Mouse (Mus musculus) midbrain, embryonic 15.5 days (tissue): ENCODE measurements around the gene Gadd45b. TPM values are rescaled to one million over a fixed set of nuclear protein-coding genes. Genes with fewer than 3 reads are reported as not detected.

Experiments
- ATAC-seq: fragments of 200-750 bp; cut with Nextera tagmentation; replicated peaks from 2 replicates; pipeline ENCODE4 v1.8.0; 2017; ENCODE audit warnings: moderate TSS enrichment
- H3K27ac ChIP-seq: fragments of 300-500 bp; sonication (generic); 2 replicates; pipeline ENCODE4 v1.5.1; 2015; ENCODE audit warnings: mild to moderate bottlenecking, inconsistent platforms
- H3K27me3 ChIP-seq: fragments of 300-500 bp; sonication (generic); replicated peaks from 2 replicates; pipeline ENCODE4 v1.6.1; 2015; ENCODE audit warnings: inconsistent platforms
- H3K36me3 ChIP-seq: fragments of 300-500 bp; sonication (generic); replicated peaks from 2 replicates; pipeline ENCODE4 v1.6.1; 2015; ENCODE audit warnings: inconsistent platforms
- H3K4me1 ChIP-seq: fragments of 300-500 bp; sonication (generic); 2 replicates; pipeline ENCODE4 v1.6.1; 2015; ENCODE audit warnings: inconsistent platforms
- H3K4me2 ChIP-seq: fragments of 300-500 bp; sonication (generic); 2 replicates; pipeline ENCODE4 v1.6.1; 2015; ENCODE audit warnings: inconsistent platforms, mild to moderate bottlenecking, moderate library complexity
- H3K4me3 ChIP-seq: fragments of 300-500 bp; sonication (generic); 2 replicates; pipeline ENCODE4 v1.5.1; 2015; ENCODE audit warnings: mild to moderate bottlenecking, inconsistent platforms
- H3K9ac ChIP-seq: fragments of 300-500 bp; sonication (generic); 2 replicates; pipeline ENCODE4 v1.6.1; 2015; ENCODE audit warnings: mild to moderate bottlenecking, inconsistent platforms
- H3K9me3 ChIP-seq: fragments of 300-500 bp; sonication (generic); 2 replicates; pipeline ENCODE4 v1.6.1; 2016; ENCODE audit warnings: inconsistent platforms
- WGBS: fragments of 180-500 bp; shearing (Covaris S2); methylation state at CpG from one replicate; pipeline ENCODE4 v1.1.7; 2015; ENCODE audit warnings: mixed read lengths; 5-methylcytosine and 5-hydroxymethylcytosine counted together
- polyA plus RNA-seq: library from polyadenylated mRNA; unstranded; fragments of >200 nt; fragmentation: Nextera tagmentation; extraction: Ambion mirVana; gene quantifications from 2 replicates; pipeline ENCODE4 v1.2.1, GENCODE M21; 2015

Gadd45b gene
- polyA plus RNA-seq, 1 experiment from 2014 or later: 5.5 TPM

DNA sequence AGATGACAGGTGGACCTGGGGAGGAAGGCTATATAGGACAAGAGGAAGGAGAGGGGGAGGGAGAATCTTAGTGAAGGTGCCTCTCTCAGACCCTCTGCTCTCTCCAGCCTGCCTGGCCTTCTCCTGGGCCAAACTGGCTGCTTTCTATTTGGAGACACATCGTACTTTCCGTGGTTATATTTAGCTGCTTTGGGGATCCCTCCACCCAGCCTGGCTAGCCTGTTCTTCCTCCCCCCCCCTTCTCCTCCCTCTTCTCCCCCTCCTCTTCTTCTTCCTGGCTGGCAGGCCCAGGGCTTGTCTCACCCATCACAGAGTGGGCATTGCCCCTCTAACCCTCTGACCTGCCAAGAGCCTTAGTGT, 11.1 kb downstream of the Gadd45b start:
- peaks cover 29% of the 10 kb centered on the region for H3K27me3 ChIP-seq
- no peak overlapping the region for H3K4me3 ChIP-seq
- WGBS: 45% methylated on average over 2 of the region's 2 CpGs
- H3K4me1 ChIP-seq: peaks cover 43% of the 10 kb centered on the region
- ATAC-seq: no peak
- H3K9ac ChIP-seq: no peak overlapping the region
- H3K27ac ChIP-seq: no peak overlapping the region
- no peaks in the 10 kb centered on the region for H3K9me3 ChIP-seq
- no peak overlapping the region for H3K4me2 ChIP-seq
- H3K36me3 ChIP-seq: no peaks in the 10 kb centered on the region

DNA sequence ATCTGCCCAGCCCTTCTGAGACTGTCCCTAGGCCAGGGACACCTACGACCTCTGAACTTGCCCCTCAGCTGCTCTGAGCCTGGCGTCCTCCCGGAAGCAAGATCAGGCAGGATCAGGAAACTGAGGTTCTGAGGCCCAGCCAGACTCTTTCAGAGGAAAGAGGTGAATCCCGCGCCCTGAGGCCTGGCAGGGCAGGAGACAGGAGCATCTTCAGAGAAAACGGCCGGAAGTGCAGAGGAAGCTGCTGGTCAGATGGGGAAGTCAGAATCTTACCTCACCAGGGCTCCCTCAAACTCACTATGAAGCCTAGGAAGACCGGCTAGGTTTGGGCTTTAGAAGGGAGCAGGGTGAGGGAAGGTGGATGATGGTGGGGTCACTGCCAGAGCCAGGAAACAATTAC, 13.0 kb downstream of the Gadd45b start:
- no peak for ATAC-seq
- Histone ChIP-seq H3K4me3 (no peak overlapping the region), H3K4me1 (peaks cover 23% of the 10 kb centered on the region), H3K27ac (no peak overlapping the region), H3K27me3 (peaks cover 10% of the 10 kb centered on the region), H3K36me3 (no peaks in the 10 kb centered on the region), H3K9me3 (no peaks in the 10 kb centered on the region), H3K4me2 (no peak overlapping the region), H3K9ac (no peak overlapping the region)
- 69% methylated on average over 8 of the region's 8 CpGs for WGBS

DNA sequence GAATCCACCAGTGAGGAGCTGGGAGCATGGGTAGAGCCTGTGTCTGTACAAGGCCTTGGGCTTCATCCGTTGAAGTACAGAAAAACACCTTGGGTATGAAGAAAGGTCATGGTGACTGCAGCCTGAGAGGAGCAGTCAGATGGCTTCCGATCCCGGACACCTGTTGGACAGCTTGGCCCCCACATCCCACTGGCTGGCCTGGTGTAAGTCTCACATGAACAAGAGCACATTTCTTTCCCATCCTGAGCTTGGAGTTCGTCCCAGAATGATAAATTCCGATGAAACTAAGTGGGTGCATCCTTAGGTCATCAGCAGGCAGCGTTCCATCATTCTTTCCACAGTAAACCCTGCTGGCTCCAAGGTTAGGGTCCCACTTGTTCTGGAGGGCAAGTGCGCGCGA, 13.8 kb downstream of the Gadd45b start:
- H3K27ac ChIP-seq: no peak overlapping the region
- H3K9ac ChIP-seq: no peak overlapping the region
- no peaks in the 10 kb centered on the region for H3K9me3 ChIP-seq
- no peaks in the 10 kb centered on the region for H3K36me3 ChIP-seq
- no peak overlapping the region for H3K4me2 ChIP-seq
- no peak for ATAC-seq
- 78% methylated on average over 9 of the region's 9 CpGs for WGBS
- no peak overlapping the region for H3K4me3 ChIP-seq
- peaks cover 20% of the 10 kb centered on the region for H3K4me1 ChIP-seq
- peaks cover 5% of the 10 kb centered on the region for H3K27me3 ChIP-seq

DNA sequence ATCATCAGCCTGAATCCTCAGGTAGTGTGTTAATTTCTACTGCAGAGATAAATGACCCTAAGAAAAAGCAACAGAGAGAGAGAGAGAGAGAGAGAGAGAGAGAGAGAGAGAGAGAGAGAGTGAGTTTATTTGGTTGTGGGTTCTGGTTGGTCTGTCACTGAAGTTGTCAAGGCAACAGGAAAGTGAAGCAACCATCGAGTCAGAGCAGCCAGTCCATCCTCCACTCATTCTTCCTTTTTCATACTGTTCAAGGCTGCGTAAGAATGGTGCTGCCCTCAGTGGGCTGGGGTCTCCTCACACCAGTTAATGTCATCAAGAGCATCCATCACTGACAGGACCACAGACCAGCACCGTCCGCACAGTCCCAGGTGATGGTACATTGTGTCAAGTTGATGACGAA, 14.4 kb downstream of the Gadd45b start:
- WGBS: 89% methylated on average over 5 of the region's 5 CpGs
- H3K9ac ChIP-seq: no peak overlapping the region
- ATAC-seq: no peak

DNA sequence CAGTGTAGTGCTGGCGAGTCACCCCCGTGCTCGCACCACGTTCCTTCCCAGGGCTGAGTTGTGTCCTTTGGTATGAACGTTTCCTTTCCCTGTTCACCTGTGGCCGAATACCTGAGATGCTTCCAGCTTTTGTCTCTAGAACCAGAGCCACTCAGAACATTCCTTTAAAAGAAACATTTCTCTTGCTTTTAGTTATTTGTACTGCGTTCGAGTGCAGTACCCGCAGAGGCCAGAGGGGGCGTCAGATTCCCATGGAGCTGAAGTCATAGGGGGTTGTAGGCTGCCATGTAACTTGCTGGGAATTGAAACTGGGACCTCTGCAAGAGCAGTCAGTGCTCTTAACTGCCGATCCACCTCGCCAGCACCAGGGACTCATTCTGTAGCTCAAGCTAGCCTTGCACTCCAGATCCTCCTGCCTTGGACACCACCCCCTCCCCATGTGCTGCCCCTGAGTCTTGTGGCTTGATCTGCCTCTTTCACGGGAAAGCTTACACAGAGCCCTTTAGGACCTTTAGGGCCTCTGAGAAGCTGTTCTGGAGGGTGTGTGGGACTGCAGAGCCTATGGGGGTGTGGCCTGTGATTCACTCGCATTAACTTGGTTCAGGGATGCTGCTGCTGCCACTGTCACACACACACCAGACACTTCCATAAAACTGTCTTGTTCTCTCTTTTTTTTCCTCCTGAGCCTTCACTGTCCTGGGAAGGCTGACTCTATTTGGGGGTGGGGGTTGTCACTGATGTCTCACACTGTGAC, 17.0 kb downstream of the Gadd45b start:
- H3K36me3 ChIP-seq: no peaks in the 10 kb centered on the region
- no peaks in the 10 kb centered on the region for H3K9me3 ChIP-seq
- H3K27ac ChIP-seq: no peak overlapping the region
- 64% methylated on average over 14 of the region's 14 CpGs for WGBS
- no peak overlapping the region for H3K4me3 ChIP-seq
- no peaks in the 10 kb centered on the region; the same call in 1 of the 2 replicates for H3K27me3 ChIP-seq
- no peak for ATAC-seq
- H3K4me1 ChIP-seq: no peaks in the 10 kb centered on the region
- H3K9ac ChIP-seq: no peak overlapping the region
- no peak overlapping the region for H3K4me2 ChIP-seq

More for the DNA sequence above, 14.4 kb downstream of the Gadd45b start:
- H3K27ac ChIP-seq: no peak overlapping the region
- peaks cover 5% of the 10 kb centered on the region for H3K27me3 ChIP-seq
- H3K4me1 ChIP-seq: peaks cover 15% of the 10 kb centered on the region
- H3K4me3 ChIP-seq: no peak overlapping the region
- no peak overlapping the region for H3K4me2 ChIP-seq
- H3K9me3 ChIP-seq: no peaks in the 10 kb centered on the region
- H3K36me3 ChIP-seq: no peaks in the 10 kb centered on the region

DNA sequence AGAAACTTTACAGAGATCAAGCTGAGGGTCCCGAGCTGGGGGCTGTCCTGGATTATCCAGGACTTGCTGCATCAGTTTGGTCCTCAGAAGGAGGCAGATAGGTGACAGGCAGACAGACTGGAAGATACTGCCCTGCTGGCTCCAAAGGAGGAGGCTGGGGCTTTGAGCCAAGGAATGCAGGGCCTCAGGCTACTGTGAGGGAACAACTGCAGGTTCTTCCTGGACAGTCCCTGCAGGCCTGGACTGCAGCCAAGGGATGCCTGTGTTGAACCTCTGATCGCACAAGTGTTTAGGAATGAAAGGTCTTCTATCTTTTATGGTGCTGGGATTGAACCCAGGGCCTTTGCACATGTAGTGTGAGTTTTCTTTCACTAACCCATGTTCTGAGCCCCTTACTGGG, 17.9 kb downstream of the Gadd45b start:
- H3K4me1 ChIP-seq: no peaks in the 10 kb centered on the region
- H3K4me3 ChIP-seq: no peak overlapping the region
- no peaks in the 10 kb centered on the region for H3K9me3 ChIP-seq
- no peak overlapping the region for H3K4me2 ChIP-seq
- no peak overlapping the region for H3K9ac ChIP-seq
- 59% methylated on average over 2 of the region's 2 CpGs for WGBS
- H3K36me3 ChIP-seq: no peaks in the 10 kb centered on the region
- no peaks in the 10 kb centered on the region; the same call in 1 of the 2 replicates for H3K27me3 ChIP-seq
- no peak overlapping the region for H3K27ac ChIP-seq
- no peak for ATAC-seq

DNA sequence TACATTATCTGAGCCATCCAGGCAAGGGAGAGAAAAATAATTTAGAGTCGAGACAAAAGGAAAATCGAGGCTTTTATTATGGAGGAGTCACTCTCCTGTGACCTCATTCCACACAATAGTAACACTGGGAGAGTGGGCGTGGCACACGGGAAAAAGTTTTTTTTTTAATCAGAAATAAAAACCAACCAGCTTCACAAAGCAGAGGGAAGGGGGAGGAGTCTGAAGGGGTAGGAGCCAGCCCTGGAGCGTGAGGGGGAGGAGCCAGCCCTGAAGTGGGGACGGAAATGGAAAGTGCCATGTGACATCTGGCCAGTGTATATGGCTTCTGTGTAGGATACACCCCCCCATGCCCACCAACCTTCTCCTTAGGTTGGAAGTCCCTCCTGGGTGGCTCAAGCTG, 18.7 kb downstream of the Gadd45b start:
- Histone ChIP-seq H3K9me3 (no peaks in the 10 kb centered on the region), H3K4me3 (no peak overlapping the region), H3K9ac (no peak overlapping the region), H3K4me2 (no peak overlapping the region), H3K27me3 (no peaks in the 10 kb centered on the region; the same call in 1 of the 2 replicates), H3K4me1 (no peaks in the 10 kb centered on the region), H3K27ac (no peak overlapping the region), H3K36me3 (no peaks in the 10 kb centered on the region)
- WGBS: 25% methylated on average over 6 of the region's 6 CpGs
- ATAC-seq: no peak

DNA sequence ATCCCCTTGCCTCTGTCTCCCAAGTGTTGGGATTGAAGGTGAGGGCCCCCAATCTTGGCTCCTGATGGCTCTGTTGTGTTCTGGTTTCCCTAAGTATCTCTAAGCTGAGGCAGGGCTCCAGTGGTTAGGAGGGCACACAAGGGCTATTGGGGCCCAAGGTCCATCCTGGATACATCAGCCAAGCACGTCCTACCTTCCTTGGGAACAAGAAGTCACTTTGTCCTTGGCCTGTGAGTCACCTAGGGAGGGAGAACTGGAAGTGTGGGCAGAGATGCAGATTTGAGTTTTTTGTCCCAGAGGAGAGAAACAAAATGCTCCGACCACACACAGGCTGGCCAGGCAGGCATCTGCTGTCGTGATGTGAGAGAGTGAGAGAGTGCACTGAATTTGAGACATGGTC, 19.2 kb downstream of the Gadd45b start:
- 76% methylated on average over 3 of the region's 3 CpGs for WGBS
- Histone ChIP-seq H3K4me2 (no peak overlapping the region), H3K36me3 (no peaks in the 10 kb centered on the region), H3K4me1 (no peaks in the 10 kb centered on the region), H3K9me3 (no peaks in the 10 kb centered on the region), H3K4me3 (no peak overlapping the region), H3K9ac (no peak overlapping the region), H3K27ac (no peak overlapping the region), H3K27me3 (no peaks in the 10 kb centered on the region; the same call in 1 of the 2 replicates)
- ATAC-seq: no peak

DNA sequence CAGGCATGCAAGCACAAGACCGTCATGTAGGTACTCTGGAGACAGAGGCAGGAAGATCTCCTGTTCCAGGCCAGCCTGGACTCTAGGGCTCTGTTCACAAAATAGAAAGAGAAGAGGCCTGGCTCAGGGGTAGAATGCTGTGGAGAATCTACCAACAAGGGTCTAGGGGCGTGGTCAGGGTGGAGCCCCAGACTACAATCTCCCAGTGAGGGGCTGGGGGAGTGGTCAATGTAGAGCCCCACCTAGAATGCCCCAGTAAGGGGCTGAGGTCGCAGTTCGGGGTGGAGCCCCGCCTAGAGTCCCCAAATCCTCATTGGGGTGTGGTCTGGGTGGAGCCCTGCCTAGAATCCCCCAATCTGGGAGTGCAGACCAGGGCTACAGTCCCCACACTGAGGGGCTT, 20.4 kb downstream of the Gadd45b start:
- H3K36me3 ChIP-seq: no peaks in the 10 kb centered on the region
- H3K9me3 ChIP-seq: no peaks in the 10 kb centered on the region
- ATAC-seq: no peak
- H3K4me1 ChIP-seq: 0 out of 2 replicates have a peak, but pooled peaks cover 3% of the 10 kb centered on the region
- no peak overlapping the region for H3K4me2 ChIP-seq
- no peaks in the 10 kb centered on the region; the same call in 1 of the 2 replicates for H3K27me3 ChIP-seq
- no peak overlapping the region for H3K27ac ChIP-seq
- no peak overlapping the region for H3K4me3 ChIP-seq
- WGBS: 31% methylated on average over 5 of the region's 5 CpGs
- H3K9ac ChIP-seq: no peak overlapping the region

DNA sequence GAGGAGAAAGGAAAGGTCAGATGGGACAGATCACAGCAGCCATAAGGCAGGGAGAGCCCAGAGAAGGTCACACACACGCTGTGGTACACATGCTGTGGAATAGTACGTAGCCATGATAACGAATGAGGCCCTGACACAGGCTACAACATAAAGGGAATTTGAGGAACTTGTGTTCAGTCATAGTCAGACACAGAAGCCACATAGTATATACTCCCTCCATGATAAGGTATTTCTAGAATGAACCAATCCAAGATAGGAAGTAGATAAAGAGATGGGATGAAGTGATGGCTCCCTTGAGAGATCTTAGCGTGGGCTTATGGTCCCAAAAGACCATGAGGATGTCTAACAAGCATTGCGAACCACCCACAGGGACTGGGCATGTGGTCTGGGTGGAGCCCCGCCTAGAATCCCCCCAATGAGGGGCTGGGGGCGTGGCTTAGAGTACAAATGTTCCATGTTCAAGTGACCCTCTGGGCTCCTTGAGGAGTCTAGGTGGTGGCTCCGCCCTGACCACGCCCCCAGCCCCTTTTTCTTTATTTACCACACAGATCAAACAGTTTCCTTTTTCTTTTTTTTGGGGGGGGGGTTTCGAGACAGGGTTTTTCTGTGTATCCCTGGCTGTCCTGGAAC, 22.0 kb downstream of the Gadd45b start:
- ATAC-seq: no peak
- Histone ChIP-seq H3K9me3 (no peaks in the 10 kb centered on the region), H3K4me2 (no peak overlapping the region), H3K36me3 (no peaks in the 10 kb centered on the region), H3K4me3 (no peak overlapping the region), H3K9ac (no peak overlapping the region), H3K27me3 (no peaks in the 10 kb centered on the region; the same call in 1 of the 2 replicates), H3K4me1 (peaks cover 7% of the 10 kb centered on the region), H3K27ac (no peak overlapping the region)
- WGBS: 77% methylated on average over 10 of the region's 10 CpGs

DNA sequence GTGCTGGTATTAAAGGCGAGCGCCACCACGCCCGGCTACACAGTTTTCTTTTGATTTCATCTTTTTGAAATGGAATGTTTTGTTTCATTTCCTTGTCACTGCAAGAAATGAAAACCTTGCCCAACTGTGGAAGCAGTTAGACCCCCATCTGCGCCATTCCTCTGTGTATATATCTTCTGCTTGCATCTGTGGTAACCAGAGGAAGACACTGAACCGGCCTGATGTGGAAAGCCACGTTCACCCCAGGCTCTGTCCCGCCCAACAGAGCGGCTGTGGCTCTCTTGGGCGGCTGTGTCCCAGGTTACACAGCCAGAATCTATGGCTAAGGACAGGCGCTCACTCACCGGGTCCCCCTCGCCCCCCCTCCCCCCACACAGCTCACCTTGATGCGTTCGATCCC, 22.6 kb downstream of the Gadd45b start:
- H3K4me1 ChIP-seq: peaks cover 7% of the 10 kb centered on the region
- no peaks in the 10 kb centered on the region for H3K9me3 ChIP-seq
- no peak overlapping the region for H3K4me2 ChIP-seq
- H3K27ac ChIP-seq: no peak overlapping the region
- no peak for ATAC-seq
- no peak overlapping the region for H3K9ac ChIP-seq
- no peaks in the 10 kb centered on the region; the same call in 1 of the 2 replicates for H3K27me3 ChIP-seq
- WGBS: 79% methylated on average over 15 of the region's 15 CpGs
- H3K36me3 ChIP-seq: no peaks in the 10 kb centered on the region
- H3K4me3 ChIP-seq: no peak overlapping the region

DNA sequence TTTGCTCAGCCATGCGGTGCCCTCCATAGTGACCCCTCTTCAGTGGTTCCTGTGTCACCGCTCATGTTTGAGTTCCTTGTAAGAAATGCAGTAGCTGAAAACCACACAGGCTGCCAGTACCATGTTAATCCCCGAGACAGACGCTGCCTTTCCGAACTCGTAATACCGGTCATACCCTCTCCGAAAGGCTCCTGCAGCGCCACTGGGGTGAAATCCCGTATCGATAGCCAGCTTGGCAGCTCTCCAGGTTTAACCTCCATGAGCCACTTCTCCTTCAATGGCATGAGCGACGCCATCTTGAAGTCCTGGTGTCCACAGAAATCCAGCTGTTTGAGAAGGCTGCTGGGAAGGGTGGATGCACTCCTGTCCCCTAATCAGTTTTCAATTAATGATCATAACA, 24.5 kb downstream of the Gadd45b start:
- Histone ChIP-seq H3K9ac (no peak overlapping the region), H3K27me3 (no peaks in the 10 kb centered on the region; the same call in 1 of the 2 replicates), H3K4me3 (no peak overlapping the region), H3K36me3 (no peaks in the 10 kb centered on the region), H3K4me1 (peaks cover 7% of the 10 kb centered on the region), H3K9me3 (no peaks in the 10 kb centered on the region), H3K27ac (no peak overlapping the region), H3K4me2 (no peak overlapping the region)
- ATAC-seq: no peak
- 71% methylated on average over 13 of the region's 13 CpGs for WGBS

DNA sequence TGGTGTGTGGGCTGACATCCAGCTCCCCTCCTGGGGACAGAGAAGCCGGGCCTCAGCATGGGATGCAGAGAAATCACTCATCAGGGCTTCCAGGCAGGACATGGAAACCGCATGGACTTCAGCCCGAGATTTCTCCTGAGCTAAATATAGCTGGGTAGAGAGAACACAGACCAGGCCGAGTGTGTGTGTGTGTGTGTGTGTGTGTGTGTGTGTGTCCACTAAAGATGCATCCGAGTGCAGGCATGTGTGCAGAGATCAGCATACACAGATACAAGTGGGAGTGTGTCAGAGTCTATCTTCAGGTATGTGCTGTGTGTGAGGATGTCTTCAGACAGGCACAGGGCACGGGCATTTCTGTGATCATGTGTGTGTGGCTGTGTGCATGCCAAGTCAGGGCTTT, 25.0 kb downstream of the Gadd45b start:
- 67% methylated on average over 6 of the region's 6 CpGs for WGBS
- no peak overlapping the region for H3K27ac ChIP-seq
- no peaks in the 10 kb centered on the region for H3K36me3 ChIP-seq
- no peak overlapping the region for H3K4me2 ChIP-seq
- no peaks in the 10 kb centered on the region; the same call in 1 of the 2 replicates for H3K27me3 ChIP-seq
- H3K9ac ChIP-seq: no peak overlapping the region
- H3K4me1 ChIP-seq: peaks cover 7% of the 10 kb centered on the region
- H3K9me3 ChIP-seq: no peaks in the 10 kb centered on the region
- no peak overlapping the region for H3K4me3 ChIP-seq
- ATAC-seq: no peak
